Mouse (Mus musculus) embryo, embryonic 10.5 days (tissue): ENCODE measurements around the gene Lsm7.

Source experiments
- DNase-seq: peaks from one replicate; pipeline ENCODE4 v3.0.0-alpha.2; 2015; ENCODE audit warnings: low spot score

Gene Lsm7

GRCm38 (mm10) chr10:80854913-80855748 lies at the start of gene Lsm7, which contains the start of gene Sppl2b:
TSS of gene Lsm7 (minus strand) at chr10:80855209.
TSS of gene Sppl2b (plus strand) at chr10:80855275.
- DNase-seq = peak; percentile 97

- no peak for DNase-seq
Observed at GRCm38 (mm10) chr10:80904709-80905108, 49.7 kb upstream of the Lsm7 start.

- DNase-seq = no peak
Observed at GRCm38 (mm10) chr10:80904004-80904693, 49.1 kb upstream of the Lsm7 start.

- no peak for DNase-seq
Observed at GRCm38 (mm10) chr10:80903282-80903681, 48.3 kb upstream of the Lsm7 start.

GRCm38 (mm10) chr10:80902273-80902940 lies 47.4 kb upstream of the Lsm7 start:
- DNase-seq = no peak

DNA sequence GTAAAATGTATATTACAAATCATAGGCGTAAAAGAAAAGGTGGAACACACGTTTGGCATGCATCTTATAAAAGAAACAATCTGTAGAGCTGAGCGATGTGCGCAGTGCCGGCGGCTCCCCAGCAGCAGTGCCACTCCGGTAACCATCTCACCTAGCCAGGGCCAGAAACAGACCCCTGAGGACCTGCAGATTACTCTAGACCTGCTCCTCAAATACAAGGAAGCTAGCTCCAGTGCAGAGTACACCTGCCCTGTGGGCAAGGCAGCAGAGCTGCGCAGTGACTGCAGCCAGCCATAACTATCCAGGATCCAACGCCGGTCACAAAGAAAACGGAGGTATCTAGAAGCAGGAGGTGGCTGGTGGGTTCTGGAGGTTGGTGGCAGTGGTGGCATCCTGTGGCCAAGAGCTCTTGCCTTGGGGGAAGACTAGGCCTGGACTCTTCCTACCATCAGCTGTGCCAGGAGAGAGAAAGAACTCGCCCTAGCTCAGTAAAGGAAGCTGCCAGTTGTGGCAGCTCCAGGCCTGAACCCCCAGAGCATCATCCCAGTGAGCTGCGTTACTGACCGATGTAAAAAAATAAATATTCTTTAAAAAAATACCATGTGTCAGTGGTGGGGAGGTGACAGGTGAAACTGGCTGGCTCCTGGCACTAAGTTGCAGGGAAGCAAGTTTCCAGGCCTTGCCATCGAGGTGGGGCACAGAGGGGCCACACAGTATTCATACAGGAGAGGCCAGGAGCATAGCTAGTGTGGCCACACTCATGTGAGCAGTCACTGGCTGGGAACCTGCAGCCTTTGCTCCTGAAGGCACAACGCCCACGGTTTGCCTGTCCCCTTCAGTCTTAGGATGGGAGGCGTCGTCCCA lies 46.6 kb upstream of the Lsm7 start:
- DNase-seq = no peak

GRCm38 (mm10) chr10:80900318-80901247 lies 45.6 kb upstream of the Lsm7 start, which contains the start of gene Timm13:
TSS of gene Timm13 (minus strand) at chr10:80900969.
- peak; percentile 100 for DNase-seq

DNA sequence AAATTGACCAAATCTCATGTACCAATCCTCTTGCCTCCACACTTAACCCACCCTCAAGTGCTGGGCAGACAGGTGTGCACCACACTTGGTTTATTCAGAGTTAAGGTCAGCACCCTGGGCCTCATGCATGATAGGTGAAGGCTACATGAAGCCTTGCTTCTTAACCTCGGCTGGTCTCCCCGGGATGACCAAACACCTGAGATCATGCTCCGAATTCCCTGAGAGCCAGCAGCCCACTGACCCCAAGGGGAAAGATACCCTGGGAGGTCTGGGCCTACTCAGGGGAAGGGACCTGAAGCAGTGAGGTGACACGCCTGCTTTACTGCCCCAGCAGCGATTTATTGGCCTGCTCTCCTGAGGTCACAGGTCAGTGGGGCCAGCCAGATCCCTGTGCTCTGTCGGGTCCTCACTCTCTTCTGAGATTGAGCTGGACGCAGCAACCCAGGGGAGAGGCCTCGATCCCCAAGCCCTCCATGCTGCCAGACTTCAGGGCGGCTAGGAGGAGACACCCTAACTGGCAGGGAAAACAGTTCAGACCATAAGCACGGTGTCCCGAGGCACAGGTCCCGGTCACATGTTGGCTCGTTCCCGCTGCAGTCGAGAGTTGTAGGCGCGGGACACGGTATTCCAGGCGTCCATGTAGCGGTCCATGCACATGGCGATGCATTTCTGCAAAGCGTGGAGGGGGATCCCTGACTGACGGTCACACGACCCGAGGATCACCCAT lies 44.7 kb upstream of the Lsm7 start:
- no peak for DNase-seq

- no peak for DNase-seq
Observed at GRCm38 (mm10) chr10:80899074-80899473, 44.1 kb upstream of the Lsm7 start.

DNA sequence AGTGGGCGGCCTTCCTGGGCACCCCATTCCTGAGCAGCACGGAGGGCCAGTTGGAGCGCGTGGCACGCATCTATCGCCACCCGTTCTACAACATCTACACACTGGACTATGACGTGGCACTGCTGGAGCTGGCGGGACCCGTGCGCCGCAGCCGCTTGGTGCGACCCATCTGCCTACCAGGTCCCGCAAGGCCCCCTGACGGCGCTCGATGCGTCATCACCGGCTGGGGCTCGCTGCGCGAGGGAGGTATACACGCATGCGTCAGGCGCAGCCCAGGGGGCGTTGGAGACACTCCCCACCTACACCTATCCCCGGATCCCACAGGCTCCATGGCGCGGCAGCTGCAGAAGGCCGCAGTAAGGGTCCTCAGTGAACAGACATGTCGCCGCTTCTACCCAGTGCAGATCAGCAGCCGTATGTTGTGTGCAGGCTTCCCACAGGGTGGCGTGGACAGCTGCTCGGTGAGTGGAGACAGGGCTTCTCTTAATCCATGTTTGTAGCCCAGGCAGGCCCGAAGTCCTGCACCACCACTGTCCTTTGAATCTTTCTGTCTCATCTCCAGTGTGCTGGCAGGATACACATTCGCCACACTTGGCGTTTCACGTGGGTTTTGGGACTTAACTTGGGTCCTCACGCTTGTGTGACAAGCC lies 43.0 kb upstream of the Lsm7 start:
- DNase-seq = no peak

DNA sequence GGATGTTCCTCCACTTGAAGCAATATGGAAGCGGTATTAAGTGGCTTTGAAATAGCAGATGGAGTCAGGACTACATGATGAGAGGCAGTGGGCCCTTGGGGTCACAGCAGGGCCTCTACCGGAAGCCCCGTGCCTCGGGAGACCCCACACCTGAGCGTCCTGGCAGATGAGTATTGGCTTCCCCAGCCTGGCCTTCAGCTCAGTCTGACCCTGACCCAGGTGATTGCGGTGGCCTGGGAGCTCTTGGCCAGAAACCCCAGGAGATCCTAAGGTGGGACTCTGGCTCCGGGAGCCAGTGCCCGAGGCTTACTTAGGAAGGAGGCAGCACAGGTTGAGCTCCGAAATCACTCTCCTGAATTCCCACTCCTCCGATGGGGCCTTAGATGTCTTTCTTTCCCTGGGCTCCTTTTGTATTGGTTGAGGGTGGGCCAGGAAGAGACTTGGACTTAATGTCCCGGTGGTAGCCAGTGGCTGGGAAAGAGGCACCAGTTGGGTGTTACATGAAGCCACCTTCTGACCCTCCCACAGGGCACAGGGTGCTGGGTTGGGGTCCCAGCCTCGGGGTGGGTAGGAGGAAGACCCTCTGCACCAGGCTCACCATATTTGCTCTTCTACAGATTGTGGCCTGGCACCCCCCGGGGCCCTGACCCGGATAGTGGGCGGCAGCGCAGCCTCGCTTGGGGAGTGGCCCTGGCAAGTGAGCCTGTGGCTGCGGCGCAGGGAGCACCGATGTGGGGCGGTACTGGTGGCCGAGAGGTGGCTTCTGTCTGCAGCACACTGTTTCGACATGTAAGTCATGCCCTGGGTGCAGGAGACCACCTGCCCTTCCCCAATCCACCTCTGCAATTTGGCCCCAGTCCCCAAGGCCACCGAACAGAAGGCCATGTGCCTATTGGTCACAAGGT lies 41.8 kb upstream of the Lsm7 start:
- no peak for DNase-seq

DNA sequence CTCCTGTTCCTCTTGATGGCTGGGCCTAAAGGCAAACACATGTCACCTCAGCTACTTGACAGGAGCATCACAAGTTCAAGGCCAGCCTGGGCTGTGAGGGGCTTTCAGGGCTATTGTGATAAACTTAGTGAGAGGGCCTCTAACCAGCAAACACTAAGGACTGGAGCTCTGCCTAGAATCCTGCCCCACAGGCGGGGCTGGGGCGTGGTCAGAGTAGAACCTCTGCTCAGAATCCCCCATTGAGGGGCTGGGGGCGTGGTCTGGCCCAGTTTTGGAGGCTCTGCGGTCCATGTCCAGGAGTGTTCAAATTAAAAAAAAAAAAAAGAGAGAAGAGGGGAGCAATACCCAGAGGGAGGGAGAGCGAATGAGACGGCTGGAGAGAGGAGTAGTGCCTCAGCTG lies 40.7 kb upstream of the Lsm7 start:
- no peak for DNase-seq

DNA sequence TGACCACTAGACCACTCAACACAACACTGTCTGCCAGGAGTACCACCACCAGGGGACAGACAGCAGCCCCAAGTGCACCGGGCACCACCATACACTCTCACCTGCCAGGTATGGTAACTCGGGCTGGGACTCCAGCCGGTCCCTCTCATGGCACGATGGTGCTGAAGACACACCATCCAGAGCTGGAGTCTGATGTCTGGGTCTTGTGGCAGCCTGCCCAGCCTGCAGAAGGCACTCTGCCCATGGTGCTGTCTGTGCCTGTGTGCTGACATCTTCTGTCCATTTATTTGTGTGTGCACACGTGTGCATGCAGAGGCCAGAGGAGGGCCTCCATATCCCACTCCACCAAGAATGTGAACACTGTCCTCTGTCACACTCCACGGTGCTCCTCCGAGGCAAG lies 40.1 kb upstream of the Lsm7 start:
- DNase-seq = no peak

DNA sequence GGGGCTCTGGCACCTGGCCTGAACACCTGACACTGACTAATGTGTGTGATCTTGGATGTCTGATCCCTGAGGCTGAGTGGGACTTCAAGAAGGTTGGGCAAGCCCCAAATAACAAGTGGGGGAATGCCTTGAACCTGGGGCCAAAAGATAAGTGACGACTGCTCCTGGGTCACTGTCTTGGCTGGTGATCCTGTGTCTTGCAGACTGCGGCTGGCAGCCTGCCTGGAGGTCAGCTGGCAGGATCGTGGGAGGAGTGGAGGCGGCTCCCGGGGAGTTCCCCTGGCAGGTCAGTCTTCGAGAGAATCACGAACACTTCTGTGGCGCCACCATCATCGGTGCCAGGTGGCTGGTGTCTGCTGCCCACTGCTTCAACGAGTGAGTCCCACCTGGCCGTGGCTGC lies 32.2 kb upstream of the Lsm7 start:
- DNase-seq = no peak

- peak; percentile 61 for DNase-seq
Observed at GRCm38 (mm10) chr10:80881301-80881700, 26.3 kb upstream of the Lsm7 start.

DNA sequence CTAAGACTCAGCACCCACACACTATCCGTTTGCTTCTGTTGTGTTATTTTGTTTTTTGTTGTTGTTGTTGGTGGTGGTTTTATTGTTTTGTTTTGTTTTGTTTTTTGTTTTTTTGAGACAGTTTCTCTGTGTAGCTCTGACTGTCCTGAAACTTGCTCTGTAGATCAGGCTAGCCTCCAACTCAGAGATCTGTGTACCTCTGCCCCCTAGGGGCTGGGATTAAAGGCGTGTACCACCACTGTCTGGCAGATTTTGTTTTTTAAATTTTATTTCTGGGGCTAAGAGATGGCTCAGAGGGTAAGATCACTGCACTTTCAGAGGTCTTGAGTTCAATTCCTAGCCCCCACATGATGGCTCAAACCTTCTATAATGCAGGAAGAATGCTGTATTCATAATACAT lies 25.9 kb upstream of the Lsm7 start:
- no peak for DNase-seq

GRCm38 (mm10) chr10:80880131-80880641 lies 25.2 kb upstream of the Lsm7 start:
- DNase-seq = peak; percentile 84

DNA sequence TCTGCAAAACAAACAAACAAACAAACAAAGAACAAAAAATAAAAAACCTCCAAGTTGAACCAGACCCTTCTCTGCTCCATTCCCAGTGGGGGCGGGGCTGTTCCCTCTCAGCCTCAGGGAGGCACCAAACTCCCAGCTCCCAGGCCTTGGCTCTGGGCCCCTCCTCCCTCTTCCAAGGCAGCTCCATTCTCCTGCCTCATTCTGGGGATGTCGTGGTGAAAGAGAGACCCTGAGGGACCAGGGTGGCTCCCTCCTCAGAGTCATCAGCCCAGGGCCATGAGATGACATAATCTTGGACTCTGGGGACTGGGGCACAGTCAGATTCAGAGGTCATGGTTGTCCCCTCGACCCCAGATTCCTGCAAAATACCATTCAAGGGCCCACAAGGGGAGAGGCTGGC lies 21.6 kb upstream of the Lsm7 start:
- DNase-seq = no peak
